Mouse (Mus musculus): ENCODE data around the gene Trhr2. TPM values are rescaled to one million over a fixed set of nuclear protein-coding genes. Genes with fewer than 3 reads are reported as not detected.

Gene Trhr2
- not detected in 2 replicates for polyA plus RNA-seq (2012; rRNA removed)

GRCm38 (mm10) chr8:122360696-122361416 is at the start of gene Trhr2:
Gene Trhr2 (minus strand): TSS chr8:122360746.

GRCm38 (mm10) chr8:122376365-122377231 is 16.1 kb upstream of the Trhr2 start, which contains the start of gene Zc3h18:
Gene Zc3h18 (plus strand): TSS chr8:122376609.

Other genes with a start within 250 kb of the Trhr2 start
- 34.5 and 41.9 TPM in 2 replicates for gene Zfpm1, start 78.6 kb downstream of the Trhr2 start, polyA plus RNA-seq (2012; rRNA removed)
- gene Zc3h18, start 15.9 kb upstream of the Trhr2 start, polyA plus RNA-seq (2012; rRNA removed): 13.4 and 17.0 TPM in 2 replicates
- gene Il17c, start 61.3 kb upstream of the Trhr2 start, polyA plus RNA-seq (2012; rRNA removed): 0.05 TPM in 1 of 2 replicates, not detected in the other
- 107 and 119 TPM in 2 replicates for gene Cyba, start 72.2 kb upstream of the Trhr2 start, polyA plus RNA-seq (2012; rRNA removed)
- gene Mvd, start 82.7 kb upstream of the Trhr2 start, polyA plus RNA-seq (2012; rRNA removed): 29.7 and 41.7 TPM in 2 replicates
- gene Snai3, start 100.0 kb upstream of the Trhr2 start, polyA plus RNA-seq (2012; rRNA removed): 0.84 and 0.85 TPM in 2 replicates
- 20.0 and 21.6 TPM in 2 replicates for gene Rnf166, start 115.3 kb upstream of the Trhr2 start, polyA plus RNA-seq (2012; rRNA removed)
- 10.9 and 11.2 TPM in 2 replicates for gene Ctu2, start 115.4 kb upstream of the Trhr2 start, polyA plus RNA-seq (2012; rRNA removed)
- 25.4 and 31.4 TPM in 2 replicates for gene Piezo1, start 190.6 kb upstream of the Trhr2 start, polyA plus RNA-seq (2012; rRNA removed)
- 26.5 and 28.6 TPM in 2 replicates for gene Cdt1, start 207.3 kb upstream of the Trhr2 start, polyA plus RNA-seq (2012; rRNA removed)
- 113 and 120 TPM in 2 replicates for gene Aprt, start 216.2 kb upstream of the Trhr2 start, polyA plus RNA-seq (2012; rRNA removed)